Mouse (Mus musculus): Measurements from ENCODE around the gene BC005624.

DNA sequence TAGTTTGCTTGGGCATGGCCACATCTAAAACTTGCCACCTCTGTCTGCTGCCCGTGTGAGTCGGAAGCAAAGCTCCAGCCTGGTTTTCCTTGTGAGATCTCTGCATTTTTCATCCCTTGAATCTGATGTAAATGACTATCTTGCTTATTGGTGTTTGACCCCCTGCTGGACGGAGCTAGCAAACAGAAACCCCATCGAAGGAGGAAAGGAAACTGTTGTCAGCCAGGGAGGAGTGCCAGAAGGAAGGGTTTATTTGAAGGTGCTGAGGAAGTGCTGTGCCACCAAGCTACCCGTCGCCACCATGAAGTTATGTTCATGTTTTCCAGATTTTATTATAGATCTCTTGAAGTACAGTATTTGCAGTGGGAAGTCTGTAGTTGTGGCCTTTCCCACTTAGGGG is 27.2 kb downstream of the BC005624 start:
- TF ChIP-seq CTCF (conservative IDR thresholded peaks at IDR 0.05; ENCODE audit: insufficient read depth, insufficient read length, low read depth, low read length) (no peak), POLR2A (IDR thresholded peaks at IDR 0.05; ENCODE audit: low read depth, low read length) (no peak)
